In the genomic region with DNA sequence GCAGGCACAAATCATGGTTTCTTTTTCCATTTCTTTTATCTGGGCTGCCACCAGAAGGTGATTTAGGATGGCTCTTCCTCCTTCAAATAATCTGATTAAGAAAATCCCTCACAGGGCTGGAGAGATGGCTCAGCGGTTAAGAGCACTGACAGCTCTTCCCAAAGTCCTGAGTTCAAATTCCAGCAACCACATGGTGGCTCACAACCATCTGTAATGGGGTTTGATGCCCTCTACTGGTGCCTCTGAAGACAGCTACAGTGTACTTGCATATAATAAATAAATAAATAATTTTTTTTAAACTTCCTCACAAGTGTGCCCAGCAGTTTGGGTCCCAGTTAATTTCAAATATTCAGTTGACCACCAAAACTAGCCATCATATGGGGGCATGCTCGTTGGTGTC, we compare ENCODE assay signal across 18 mouse cellular contexts. TPM values are rescaled to one million over a fixed set of nuclear protein-coding genes. Genes with fewer than 3 reads are reported as not detected.
DNase-seq lines count a peak whose midpoint lies in the region; ATAC-seq and TF ChIP-seq lines count a peak whose summit lies in the region.
"Had no signal": no experiment of that assay in that cellular context is flagged by ENCODE, and none has a peak within 500 bp of the region (broad histone marks: within the 10 kb centered on the region; RNA-seq: fewer than 3 reads in every experiment).

No protein-coding gene starts in this region.

- peak; percentile 30; the same call in 1 of the 2 replicates for TF ChIP-seq CTCF in forebrain, postnatal 0 days (IDR thresholded peaks at IDR 0.05; ENCODE audit: low read depth)
- peak; percentile 36 for TF ChIP-seq CTCF in liver, embryonic 14.5 days (IDR thresholded peaks at IDR 0.05; ENCODE audit: low read depth)

- H3K4me3 ChIP-seq in forebrain, postnatal 0 days (ENCODE audit: low read depth, low read length), result no peak overlapping the region
- H3K4me3 ChIP-seq in forebrain, embryonic 13.5 days, result no peak overlapping the region
- no peak overlapping the region for H3K4me3 ChIP-seq in liver, embryonic 14.5 days (ENCODE audit: insufficient read depth in 1 of 2, low read depth in 2 of 2, low read length in 2 of 2)
- no peak overlapping the region for H3K4me3 ChIP-seq in liver, embryonic 11.5 days (ENCODE audit: low read depth, low read length)
- H3K4me3 ChIP-seq: embryonic facial prominence, embryonic 10.5 days; heart, embryonic 15.5 days; midbrain, embryonic 15.5 days; neural tube, embryonic 15.5 days had no signal

- TF ChIP-seq EP300 in liver, embryonic 14.5 days (IDR thresholded peaks at IDR 0.05; ENCODE audit: low read depth), result no peak

- no peak overlapping the region for H3K27ac ChIP-seq in forebrain, postnatal 0 days (ENCODE audit: low read depth, low read length)
- no peak overlapping the region for H3K27ac ChIP-seq in forebrain, embryonic 13.5 days
- no peak overlapping the region for H3K27ac ChIP-seq in liver, embryonic 14.5 days
- H3K27ac ChIP-seq in liver, embryonic 11.5 days (ENCODE audit: low read depth, low read length), result no peak overlapping the region
- H3K27ac ChIP-seq: embryonic facial prominence, embryonic 10.5 days; heart, embryonic 15.5 days; neural tube, embryonic 15.5 days had no signal

- no peak for DNase-seq in forebrain, postnatal 0 days
- no peak for DNase-seq in liver, embryonic 14.5 days (ENCODE audit: low read depth in 3 of 3, low spot score in 3 of 3)
- DNase-seq in liver, embryonic 11.5 days (ENCODE audit: low spot score), result no peak
- peak; percentile 31 for DNase-seq in 3T3-L1 (ENCODE audit: low read depth, low spot score)
- peak; percentile 47 for DNase-seq in ZHBTc4 (ENCODE audit: low read depth, low spot score)
- no peak for DNase-seq in cerebellum, adult 9-10 months
- DNase-seq in T-cell, adult 2 months (ENCODE audit: low spot score), result no peak
- DNase-seq: cerebellum, adult 9-11 months; gastrocnemius, postnatal 10 days; lung, adult 18-20 months; right cerebral cortex, postnatal 25 days had no signal

- H3K9ac ChIP-seq in forebrain, postnatal 0 days, result no peak overlapping the region
- H3K9ac ChIP-seq in forebrain, embryonic 13.5 days, result no peak overlapping the region
- H3K9ac ChIP-seq in liver, embryonic 14.5 days (replicated peaks), result no peak overlapping the region
- H3K9ac ChIP-seq in liver, embryonic 11.5 days (ENCODE audit: low read depth, low read length), result no peak overlapping the region
- H3K9ac ChIP-seq: heart, embryonic 15.5 days; midbrain, embryonic 15.5 days; neural tube, embryonic 15.5 days had no signal

- 84% methylated on average over 2 of the region's 2 CpGs for WGBS in forebrain, postnatal 0 days
- 84% methylated on average over 2 of the region's 2 CpGs for WGBS in forebrain, embryonic 13.5 days
- 64% methylated on average over 2 of the region's 2 CpGs for WGBS in liver, embryonic 14.5 days (ENCODE audit: insufficient replicate concordance)
- WGBS in liver, embryonic 11.5 days, result 74% methylated on average over 2 of the region's 2 CpGs

- H3K4me1 ChIP-seq in forebrain, postnatal 0 days (ENCODE audit: insufficient read depth), result peaks cover 6% of the 10 kb centered on the region; the same call in 1 of the 2 replicates
- H3K4me1 ChIP-seq in forebrain, embryonic 13.5 days, result peaks cover 12% of the 10 kb centered on the region
- peaks cover 3 to 7% of the 10 kb centered on the region in 2 experiments; a peak in 3 of 4 replicates for H3K4me1 ChIP-seq in liver, embryonic 14.5 days (replicated peaks; ENCODE audit: control insufficient read depth in 2 of 2, insufficient read depth in 2 of 2, low read length in 1 of 2)
- H3K4me1 ChIP-seq in liver, embryonic 11.5 days (replicated peaks; ENCODE audit: control insufficient read depth, insufficient read depth, low read length), result peaks cover 10% of the 10 kb centered on the region

- no peaks in the 10 kb centered on the region for H3K27me3 ChIP-seq in forebrain, postnatal 0 days (ENCODE audit: insufficient read depth, low read length)
- no peaks in the 10 kb centered on the region for H3K27me3 ChIP-seq in forebrain, embryonic 13.5 days
- no peaks in the 10 kb centered on the region for H3K27me3 ChIP-seq in liver, embryonic 14.5 days (ENCODE audit: control insufficient read depth, insufficient read depth, low read length)
- no peaks in the 10 kb centered on the region for H3K27me3 ChIP-seq in liver, embryonic 11.5 days (replicated peaks; ENCODE audit: control insufficient read depth, insufficient read depth, low read length)
- H3K27me3 ChIP-seq: heart, embryonic 15.5 days; midbrain, embryonic 15.5 days; neural tube, embryonic 15.5 days had no signal

- no peaks in the 10 kb centered on the region for H3K9me3 ChIP-seq in forebrain, postnatal 0 days (ENCODE audit: low read length)
- H3K9me3 ChIP-seq in forebrain, embryonic 13.5 days (replicated peaks), result 0 out of 2 replicates have a peak, but pooled peaks cover 4% of the 10 kb centered on the region
- H3K9me3 ChIP-seq in liver, embryonic 14.5 days (ENCODE audit: control insufficient read depth, low read length), result no peaks in the 10 kb centered on the region
- H3K9me3 ChIP-seq in liver, embryonic 11.5 days (ENCODE audit: control insufficient read depth, low read length), result peaks cover 3% of the 10 kb centered on the region; the same call in 1 of the 2 replicates
- H3K9me3 ChIP-seq: midbrain, embryonic 15.5 days; neural tube, embryonic 15.5 days had no signal

- ATAC-seq in forebrain, postnatal 0 days, result no peak
- ATAC-seq in forebrain, embryonic 13.5 days, result no peak
- ATAC-seq in liver, embryonic 14.5 days (ENCODE audit: insufficient read depth), result no peak
- ATAC-seq in liver, embryonic 11.5 days (replicated peaks; ENCODE audit: low FRiP score), result no peak
- ATAC-seq: activated CD4-positive, CD25-positive, alpha-beta regulatory T cell, adult 4 months; hindbrain, embryonic 16.5 days; midbrain, embryonic 15.5 days had no signal

- peaks cover 15% of the 10 kb centered on the region for H3K36me3 ChIP-seq in forebrain, postnatal 0 days (ENCODE audit: insufficient read depth)
- peaks cover 20% of the 10 kb centered on the region for H3K36me3 ChIP-seq in forebrain, embryonic 13.5 days (ENCODE audit: poor library complexity, severe bottlenecking)
- no peaks in the 10 kb centered on the region; the same call in 1 of the 2 replicates for H3K36me3 ChIP-seq in liver, embryonic 14.5 days (replicated peaks; ENCODE audit: control insufficient read depth, insufficient read depth, low read depth)
- H3K36me3 ChIP-seq in liver, embryonic 11.5 days (ENCODE audit: control insufficient read depth, insufficient read depth, low read length), result peaks cover 4% of the 10 kb centered on the region; the same call in 1 of the 2 replicates
- H3K36me3 ChIP-seq: midbrain, embryonic 15.5 days had no signal

- H3K4me2 ChIP-seq in forebrain, postnatal 0 days (ENCODE audit: low read depth), result no peak overlapping the region
- no peak overlapping the region for H3K4me2 ChIP-seq in forebrain, embryonic 13.5 days
- H3K4me2 ChIP-seq in liver, embryonic 14.5 days (ENCODE audit: low read depth), result no peak overlapping the region
- H3K4me2 ChIP-seq in liver, embryonic 11.5 days, result no peak overlapping the region
- H3K4me2 ChIP-seq: heart, embryonic 15.5 days; midbrain, embryonic 15.5 days had no signal

RNA-seq across cellular contexts. Expression of a gene that starts 1.2 kb away (rescaled TPM):
- total RNA-seq in forebrain, postnatal 0 days (2014; rRNA removed), result 17.6 and 21.1 TPM in 2 replicates
- polyA plus RNA-seq in forebrain, postnatal 0 days (2015; fragmentation: Nextera tagmentation; extraction: Ambion mirVana), result 10.1 and 10.9 TPM in 2 replicates
- 15.2 and 16.8 TPM in 2 replicates for polyA plus RNA-seq in forebrain, embryonic 13.5 days (2015; fragmentation: Nextera tagmentation; extraction: Ambion mirVana)
- 6.6 and 6.9 TPM in 2 replicates for polyA plus RNA-seq in liver, embryonic 14.5 days (2012; rRNA removed)
- 4.7 and 5.2 TPM in 2 replicates for polyA plus RNA-seq in liver, embryonic 14.5 days (2014; fragmentation: Nextera tagmentation; extraction: Ambion mirVana)
- polyA plus RNA-seq in liver, embryonic 11.5 days (2014; fragmentation: Nextera tagmentation; extraction: Ambion mirVana), result 13.9 and 16.5 TPM in 2 replicates

RNA-seq across cellular contexts. Expression of a gene that starts 6.3 kb away (rescaled TPM):
- total RNA-seq in forebrain, postnatal 0 days (2014; rRNA removed), result not detected in 2 replicates
- 0.09 and 0.16 TPM in 2 replicates for polyA plus RNA-seq in forebrain, postnatal 0 days (2015; fragmentation: Nextera tagmentation; extraction: Ambion mirVana)
- polyA plus RNA-seq in forebrain, embryonic 13.5 days (2015; fragmentation: Nextera tagmentation; extraction: Ambion mirVana), result not detected in 2 replicates
- not detected in 2 replicates for polyA plus RNA-seq in liver, embryonic 14.5 days (2012; rRNA removed)
- polyA plus RNA-seq in liver, embryonic 14.5 days (2014; fragmentation: Nextera tagmentation; extraction: Ambion mirVana), result not detected in 2 replicates
- not detected in 2 replicates for polyA plus RNA-seq in liver, embryonic 11.5 days (2014; fragmentation: Nextera tagmentation; extraction: Ambion mirVana)
- total RNA-seq: gastrocnemius, postnatal 10 days had no signal
- polyA plus RNA-seq: activated CD4-positive, CD25-positive, alpha-beta regulatory T cell, adult 4 months; heart, embryonic 15.5 days had no signal

RNA-seq across cellular contexts. Expression of a gene that starts 29.3 kb away (rescaled TPM):
- total RNA-seq in forebrain, postnatal 0 days (2014; rRNA removed), result 0.38 and 1.5 TPM in 2 replicates
- polyA plus RNA-seq in forebrain, postnatal 0 days (2015; fragmentation: Nextera tagmentation; extraction: Ambion mirVana), result 0.34 and 0.90 TPM in 2 replicates
- 0.17 TPM in 1 of 2 replicates, not detected in the other for polyA plus RNA-seq in forebrain, embryonic 13.5 days (2015; fragmentation: Nextera tagmentation; extraction: Ambion mirVana)
- polyA plus RNA-seq in liver, embryonic 14.5 days (2012; rRNA removed), result not detected in 2 replicates
- not detected in 2 replicates for polyA plus RNA-seq in liver, embryonic 14.5 days (2014; fragmentation: Nextera tagmentation; extraction: Ambion mirVana)
- polyA plus RNA-seq in liver, embryonic 11.5 days (2014; fragmentation: Nextera tagmentation; extraction: Ambion mirVana), result not detected in 2 replicates
- polyA plus RNA-seq: activated CD4-positive, CD25-positive, alpha-beta regulatory T cell, adult 4 months; heart, embryonic 15.5 days had no signal

RNA-seq across cellular contexts. Expression of a gene that starts 31.2 kb away (rescaled TPM):
- total RNA-seq in forebrain, postnatal 0 days (2014; rRNA removed), result 0.08 TPM in 1 of 2 replicates, not detected in the other
- 0.38 and 0.98 TPM in 2 replicates for polyA plus RNA-seq in forebrain, postnatal 0 days (2015; fragmentation: Nextera tagmentation; extraction: Ambion mirVana)
- 0.19 and 0.62 TPM in 2 replicates for polyA plus RNA-seq in forebrain, embryonic 13.5 days (2015; fragmentation: Nextera tagmentation; extraction: Ambion mirVana)
- 0.03 and 0.06 TPM in 2 replicates for polyA plus RNA-seq in liver, embryonic 14.5 days (2012; rRNA removed)
- 0.04 and 0.13 TPM in 2 replicates for polyA plus RNA-seq in liver, embryonic 14.5 days (2014; fragmentation: Nextera tagmentation; extraction: Ambion mirVana)
- 0.11 and 0.23 TPM in 2 replicates for polyA plus RNA-seq in liver, embryonic 11.5 days (2014; fragmentation: Nextera tagmentation; extraction: Ambion mirVana)
- total RNA-seq: gastrocnemius, postnatal 10 days had no signal
- polyA plus RNA-seq: activated CD4-positive, CD25-positive, alpha-beta regulatory T cell, adult 4 months had no signal

RNA-seq across cellular contexts. Expression of a gene that starts 31.2 kb away (rescaled TPM):
- 144 and 158 TPM in 2 replicates for total RNA-seq in forebrain, postnatal 0 days (2014; rRNA removed)
- polyA plus RNA-seq in forebrain, postnatal 0 days (2015; fragmentation: Nextera tagmentation; extraction: Ambion mirVana), result 144 and 164 TPM in 2 replicates
- 109 and 130 TPM in 2 replicates for polyA plus RNA-seq in forebrain, embryonic 13.5 days (2015; fragmentation: Nextera tagmentation; extraction: Ambion mirVana)
- 6.9 and 7.5 TPM in 2 replicates for polyA plus RNA-seq in liver, embryonic 14.5 days (2012; rRNA removed)
- 17.0 and 19.3 TPM in 2 replicates for polyA plus RNA-seq in liver, embryonic 14.5 days (2014; fragmentation: Nextera tagmentation; extraction: Ambion mirVana)
- polyA plus RNA-seq in liver, embryonic 11.5 days (2014; fragmentation: Nextera tagmentation; extraction: Ambion mirVana), result 40.4 and 42.2 TPM in 2 replicates

Comparison
In these comparisons a context has a peak if more than half of its experiments do, and no peak if none do; other contexts are left out.
1. DNase-seq: peak in 3T3-L1 (single experiment) and ZHBTc4 (single experiment); none in forebrain, postnatal 0 days (single experiment), liver, embryonic 14.5 days (0 of 3), liver, embryonic 11.5 days (single experiment), cerebellum, adult 9-10 months (single experiment) and T-cell, adult 2 months (single experiment).